Mouse (Mus musculus) frontal cortex, adult 2 months (tissue): ENCODE results near the gene Pcnt. TPM values are rescaled to one million over a fixed set of nuclear protein-coding genes. Genes with fewer than 3 reads are reported as not detected.

ENCODE experiments used
- DNase-seq, 2 experiments: peaks; one replicate each; pipeline ENCODE4 v3.0.0; 2022; ENCODE audit warnings: low spot score in 1 of 2; ENCODE audit errors: extremely low spot score in 1 of 2
- polyA plus RNA-seq: library from polyadenylated mRNA; depleted of rRNA; stranded (reverse); fragments of >200 nt; gene quantifications from 2 replicates; pipeline ENCODE4 v1.2.3, GENCODE M21; 2012; rRNA removed

Gene Pcnt
- polyA plus RNA-seq, 1 experiment: 24.3 TPM

- DNase-seq: no peak
These were observed 116.1 kb downstream of the Pcnt start for GRCm38 (mm10) chr10:76326304-76327006.

DNA sequence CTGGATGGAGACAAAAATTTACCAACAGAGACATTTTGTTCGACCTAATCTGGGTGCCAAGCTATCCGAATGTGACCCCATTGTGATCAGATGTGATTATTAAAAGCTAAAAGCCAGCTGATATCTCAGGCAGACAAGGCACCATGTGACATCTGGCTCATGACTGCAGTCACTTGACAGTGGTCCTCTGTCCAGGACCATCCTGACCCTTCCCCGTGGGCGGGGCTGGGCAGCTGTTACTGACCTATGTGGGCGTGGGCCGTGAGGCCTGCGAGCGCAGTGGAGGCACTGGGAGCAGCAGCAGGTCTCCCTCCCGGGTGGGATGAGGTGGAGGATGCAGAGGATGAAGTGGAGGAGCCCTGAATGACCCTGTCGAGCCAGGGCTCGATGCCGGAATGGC, 125.0 kb downstream of the Pcnt start:
- DNase-seq: no peak

GRCm38 (mm10) chr10:76316194-76316593, 126.4 kb downstream of the Pcnt start:
- peak in 1 of 2 experiments; percentile 73 for DNase-seq

GRCm38 (mm10) chr10:76306738-76307137, 135.8 kb downstream of the Pcnt start:
- no peak for DNase-seq

Other genes with a start within 250 kb of the Pcnt start
- 91.5 and 98.4 TPM in 2 replicates for gene Prmt2, start 204.9 kb downstream of the Pcnt start, polyA plus RNA-seq
- 241 and 271 TPM in 2 replicates for gene S100b, start 188.9 kb downstream of the Pcnt start, polyA plus RNA-seq
- 39.2 and 43.1 TPM in 2 replicates for gene Dip2a, start 97.5 kb downstream of the Pcnt start, polyA plus RNA-seq
- not detected in 2 replicates for gene AC141477.1, start 2.3 kb downstream of the Pcnt start, polyA plus RNA-seq
- gene 2610028H24Rik, start 6.3 kb upstream of the Pcnt start, polyA plus RNA-seq: not detected in 2 replicates
- 49.5 and 51.7 TPM in 2 replicates for gene Mcm3ap, start 26.1 kb upstream of the Pcnt start, polyA plus RNA-seq
- 3.0 and 3.6 TPM in 2 replicates for gene Ybey, start 26.3 kb upstream of the Pcnt start, polyA plus RNA-seq
- 27.3 and 29.2 TPM in 2 replicates for gene Lss, start 88.8 kb upstream of the Pcnt start, polyA plus RNA-seq
- gene Spatc1l, start 119.5 kb upstream of the Pcnt start, polyA plus RNA-seq: 0.44 and 0.46 TPM in 2 replicates
- 0.02 TPM in 1 of 2 replicates, not detected in the other for gene Ftcd, start 132.9 kb upstream of the Pcnt start, polyA plus RNA-seq
- gene Col6a2, start 180.8 kb upstream of the Pcnt start, polyA plus RNA-seq: 18.1 and 22.4 TPM in 2 replicates